Mouse (Mus musculus): ENCODE data around the gene Crim1.

The Crim1 gene

DNA sequence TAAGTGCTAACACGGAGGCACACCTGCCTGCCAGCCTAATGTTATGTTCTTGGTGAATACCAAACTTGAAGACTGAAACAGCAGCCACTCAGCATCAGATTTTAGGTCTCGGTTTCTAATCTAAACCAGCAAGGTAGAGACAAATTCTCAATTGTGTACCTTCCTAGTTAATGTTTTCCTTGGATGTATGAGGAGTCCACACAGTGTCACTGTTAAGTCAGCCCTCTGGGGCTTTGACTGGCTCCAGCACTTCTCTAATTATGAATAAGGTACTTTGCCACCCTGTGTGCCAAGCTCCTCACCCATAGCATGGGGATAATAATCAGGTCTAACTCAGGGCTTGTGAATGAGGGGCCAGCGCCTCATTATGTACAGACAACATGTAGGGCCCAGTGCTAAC is 182.3 kb downstream of the Crim1 start:
- no peak for DNase-seq

GRCm38 (mm10) chr17:78387665-78388064 is 187.6 kb downstream of the Crim1 start:
- no peak for DNase-seq

DNA sequence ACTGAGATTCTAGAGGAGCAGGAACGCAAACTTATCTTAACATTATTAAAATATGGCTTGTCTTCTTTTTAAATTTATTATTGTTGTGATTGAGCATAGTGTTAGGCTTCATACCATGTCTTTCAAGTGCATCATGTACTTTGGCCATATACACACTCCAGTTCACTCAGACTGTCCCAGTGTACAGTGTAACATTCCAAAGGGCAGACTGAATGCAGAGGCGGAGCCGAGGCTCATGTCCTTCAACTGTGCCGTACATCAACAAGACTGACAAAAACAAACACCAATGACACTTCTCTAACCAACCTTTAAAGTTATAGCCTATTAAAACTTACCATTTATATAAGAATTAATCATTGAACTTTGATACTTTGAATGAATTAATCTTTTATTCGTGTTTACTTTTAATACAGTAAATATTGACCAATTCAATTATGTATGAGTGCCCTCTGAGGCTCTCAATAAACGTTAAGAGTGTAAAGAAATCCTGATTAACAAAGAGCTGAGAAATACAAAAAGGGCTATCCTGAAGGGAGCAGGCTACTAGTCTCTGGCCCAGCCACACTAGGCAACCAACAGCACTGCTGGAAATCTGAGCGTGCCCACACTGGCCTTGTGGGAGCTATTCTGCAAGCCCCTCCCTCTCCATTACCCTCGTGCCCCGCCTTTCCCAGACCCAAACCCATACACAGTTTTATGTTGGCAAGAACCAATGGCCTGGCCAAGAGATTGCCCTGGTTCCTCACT is 188.2 kb downstream of the Crim1 start:
- DNase-seq = peak; percentile 62

DNA sequence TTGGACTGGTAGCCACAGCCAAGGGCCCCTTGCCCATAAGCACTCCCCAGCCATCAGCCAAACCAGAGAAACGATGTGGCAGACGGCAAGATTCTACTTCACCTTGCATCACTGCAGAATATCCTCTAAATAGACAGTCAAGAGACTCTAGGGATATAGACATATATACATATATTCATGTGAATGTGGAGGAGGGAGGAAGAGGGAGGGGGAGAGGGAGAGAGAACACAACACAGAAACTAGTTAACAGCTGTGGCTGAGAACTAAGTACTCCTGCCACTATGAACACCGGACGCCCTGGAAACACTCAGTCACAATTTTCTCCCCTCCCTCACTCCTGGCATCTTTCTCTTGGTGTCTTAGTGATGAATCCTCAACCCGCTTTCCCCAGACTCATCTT is 189.5 kb downstream of the Crim1 start:
- no peak for DNase-seq

DNA sequence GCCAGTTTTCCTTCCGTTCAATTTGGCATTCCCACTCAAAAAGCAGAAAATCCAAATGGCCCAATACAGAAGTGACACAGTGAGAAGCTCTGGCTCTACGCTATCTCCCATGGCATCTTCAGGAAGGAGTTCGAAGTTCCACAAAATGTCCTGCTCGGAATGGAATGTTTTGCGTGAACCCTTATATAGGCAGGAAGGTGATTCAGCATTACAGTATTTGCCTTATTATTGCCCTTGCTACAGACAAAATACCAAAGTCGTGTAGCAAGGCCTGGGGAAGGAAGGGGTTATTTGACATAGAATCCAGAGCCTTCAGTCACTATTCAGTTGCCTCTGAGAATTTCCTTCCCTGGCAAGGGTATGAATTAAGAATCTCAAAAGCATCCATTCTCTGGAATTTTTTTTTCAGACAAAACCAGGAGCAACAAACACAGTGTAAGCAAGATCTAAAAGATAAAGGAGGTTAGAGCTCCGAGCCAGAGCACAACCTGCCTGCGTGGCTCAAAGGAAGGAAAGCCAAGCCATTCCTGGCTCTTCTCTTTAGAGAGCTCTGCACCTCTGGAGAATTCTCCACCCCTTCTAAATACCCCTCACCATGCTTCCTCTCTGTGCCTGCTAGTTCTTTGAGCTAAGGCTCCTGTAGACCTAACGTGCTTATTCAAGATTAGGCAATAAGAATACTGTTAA is 192.5 kb downstream of the Crim1 start:
- no peak for DNase-seq

DNA sequence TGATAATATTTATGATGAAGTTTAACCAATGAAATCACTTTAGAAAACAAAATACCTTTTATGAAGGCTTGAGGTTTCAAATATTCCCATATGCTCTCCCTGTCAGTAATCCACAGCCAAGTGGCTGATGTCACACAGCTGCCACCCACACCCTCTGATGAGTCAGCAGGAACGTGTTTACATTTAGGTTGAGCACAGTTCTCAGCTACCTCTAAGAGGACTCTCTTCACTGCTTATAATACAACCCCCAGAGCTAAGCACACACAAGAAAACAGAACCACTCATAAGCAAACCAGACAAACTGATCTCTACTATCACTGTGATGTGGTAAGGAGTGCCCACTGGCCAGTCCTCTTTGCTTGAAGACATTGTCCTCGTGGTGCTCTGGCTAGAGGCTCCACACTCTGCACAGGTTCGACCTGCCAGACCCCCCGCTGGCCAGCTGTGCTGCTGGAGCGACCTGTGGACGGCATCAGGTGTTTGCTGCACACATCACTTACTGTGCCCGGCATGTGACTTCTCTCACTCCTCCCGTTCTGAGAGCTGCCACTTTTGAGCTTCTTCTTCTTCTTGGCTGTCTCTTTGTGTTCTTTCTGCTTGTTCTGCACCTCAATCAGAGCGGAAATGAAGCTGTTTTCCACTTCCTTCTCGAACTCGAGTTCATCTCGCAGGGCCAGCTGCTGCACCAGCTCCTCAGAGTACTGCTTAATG is 200.2 kb downstream of the Crim1 start:
- peak; percentile 52 for DNase-seq

DNA sequence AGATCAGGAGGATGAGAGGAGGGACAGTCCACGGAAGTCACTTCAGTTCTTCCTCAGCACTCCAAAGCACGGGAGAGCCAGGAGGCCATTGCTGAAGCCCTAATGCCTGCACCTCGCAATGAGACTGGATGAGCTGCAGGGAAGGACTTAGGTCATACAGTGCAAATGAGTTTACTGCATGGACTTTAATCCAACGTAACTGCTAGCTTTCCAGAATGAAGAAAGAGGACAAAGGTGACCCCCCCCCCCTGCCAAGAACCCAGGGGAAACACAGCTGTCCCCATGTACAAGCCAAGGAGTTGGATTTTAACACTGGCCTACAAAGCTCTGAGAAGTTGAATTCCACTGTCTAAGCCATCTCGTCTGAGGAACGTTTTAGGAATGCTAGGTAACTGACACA is 201.3 kb downstream of the Crim1 start:
- peak; percentile 67 for DNase-seq

- DNase-seq = no peak
Measured at GRCm38 (mm10) chr17:78401713-78402112, 201.7 kb downstream of the Crim1 start.

DNA sequence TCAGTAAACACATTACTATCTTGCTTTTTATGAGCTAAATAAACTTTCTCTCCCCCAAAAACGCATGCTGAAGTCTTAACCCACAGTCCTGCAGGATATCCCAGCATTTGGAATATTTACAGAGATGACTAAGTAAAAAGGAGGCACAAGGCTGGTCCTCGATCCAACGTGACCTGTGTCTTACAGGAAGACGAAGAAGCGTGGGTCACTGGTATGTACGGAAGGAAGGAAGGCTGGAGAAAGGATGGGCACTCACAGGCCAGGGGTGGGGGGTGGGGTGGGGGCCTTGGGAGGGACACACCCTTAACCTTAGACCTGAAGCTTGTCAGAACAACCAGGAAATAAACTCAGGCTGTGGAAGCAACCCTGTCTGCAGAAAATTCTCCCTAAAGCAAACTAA is 202.1 kb downstream of the Crim1 start:
- peak; percentile 45 for DNase-seq

GRCm38 (mm10) chr17:78403229-78403628 is 203.2 kb downstream of the Crim1 start:
- no peak for DNase-seq

DNA sequence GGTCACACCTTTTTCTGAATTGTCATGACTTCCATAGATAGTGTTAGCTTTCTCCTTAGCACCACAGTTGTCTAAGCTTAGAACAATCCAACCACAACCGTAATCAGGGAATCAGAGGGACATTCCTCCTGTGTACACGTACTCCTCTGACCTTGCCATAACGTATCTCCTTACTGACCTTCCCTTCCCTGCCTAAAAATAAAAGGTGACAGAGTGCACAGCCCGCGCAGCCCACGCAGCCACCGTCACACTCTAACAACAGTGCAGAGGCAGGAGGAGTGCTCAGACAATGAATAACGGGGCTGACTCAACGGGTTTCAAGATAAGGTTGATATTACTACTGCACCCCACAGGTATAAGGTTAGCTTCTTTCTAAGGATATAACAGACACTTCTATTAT is 203.8 kb downstream of the Crim1 start:
- no peak for DNase-seq

DNA sequence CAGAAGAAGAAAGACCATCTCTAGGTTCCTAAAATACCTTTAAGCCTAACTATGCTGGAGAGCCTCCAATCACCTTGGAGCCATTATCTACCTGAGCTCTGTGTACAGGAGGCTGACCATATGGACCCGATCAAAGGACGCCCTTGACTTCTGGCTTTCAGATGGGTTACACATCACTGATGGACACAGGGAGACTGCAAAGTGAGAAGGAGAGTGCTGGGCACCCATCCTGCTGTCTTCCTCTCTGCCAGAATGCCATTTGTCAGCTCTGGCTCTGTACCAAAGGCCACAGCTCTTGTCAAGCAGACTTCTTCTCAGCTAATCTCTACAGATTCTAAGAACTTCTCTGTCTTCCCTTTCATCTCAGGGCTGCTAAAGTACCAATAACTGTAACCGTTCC is 205.3 kb downstream of the Crim1 start:
- DNase-seq = no peak

- no peak for DNase-seq
Measured at GRCm38 (mm10) chr17:78406854-78407253, 206.8 kb downstream of the Crim1 start.

- DNase-seq = peak; percentile 68
Measured at GRCm38 (mm10) chr17:78407581-78407980, 207.5 kb downstream of the Crim1 start.

DNA sequence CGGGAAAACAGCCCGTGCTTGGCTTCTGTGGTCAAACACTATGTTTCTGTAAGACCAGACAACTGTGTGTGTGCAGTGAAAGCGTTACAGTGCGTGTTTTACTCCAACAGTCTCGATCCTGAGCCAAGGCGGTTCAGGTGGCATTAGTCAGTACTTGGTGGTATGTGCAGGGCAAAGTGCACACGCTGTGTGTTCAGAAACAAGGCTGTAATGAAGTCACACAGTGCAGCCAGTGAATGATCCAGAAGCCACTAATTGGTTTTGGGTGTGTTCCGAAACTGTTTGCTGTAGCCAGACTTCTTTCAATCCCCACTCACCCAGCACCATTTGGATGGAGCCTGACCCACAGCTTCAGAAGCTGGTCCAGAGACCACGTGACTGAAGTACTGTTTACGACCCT is 208.3 kb downstream of the Crim1 start:
- no peak for DNase-seq

- DNase-seq = no peak
Measured at GRCm38 (mm10) chr17:78409900-78410299, 209.9 kb downstream of the Crim1 start.

- DNase-seq = no peak
Measured at GRCm38 (mm10) chr17:78415255-78415654, 215.2 kb downstream of the Crim1 start.

DNA sequence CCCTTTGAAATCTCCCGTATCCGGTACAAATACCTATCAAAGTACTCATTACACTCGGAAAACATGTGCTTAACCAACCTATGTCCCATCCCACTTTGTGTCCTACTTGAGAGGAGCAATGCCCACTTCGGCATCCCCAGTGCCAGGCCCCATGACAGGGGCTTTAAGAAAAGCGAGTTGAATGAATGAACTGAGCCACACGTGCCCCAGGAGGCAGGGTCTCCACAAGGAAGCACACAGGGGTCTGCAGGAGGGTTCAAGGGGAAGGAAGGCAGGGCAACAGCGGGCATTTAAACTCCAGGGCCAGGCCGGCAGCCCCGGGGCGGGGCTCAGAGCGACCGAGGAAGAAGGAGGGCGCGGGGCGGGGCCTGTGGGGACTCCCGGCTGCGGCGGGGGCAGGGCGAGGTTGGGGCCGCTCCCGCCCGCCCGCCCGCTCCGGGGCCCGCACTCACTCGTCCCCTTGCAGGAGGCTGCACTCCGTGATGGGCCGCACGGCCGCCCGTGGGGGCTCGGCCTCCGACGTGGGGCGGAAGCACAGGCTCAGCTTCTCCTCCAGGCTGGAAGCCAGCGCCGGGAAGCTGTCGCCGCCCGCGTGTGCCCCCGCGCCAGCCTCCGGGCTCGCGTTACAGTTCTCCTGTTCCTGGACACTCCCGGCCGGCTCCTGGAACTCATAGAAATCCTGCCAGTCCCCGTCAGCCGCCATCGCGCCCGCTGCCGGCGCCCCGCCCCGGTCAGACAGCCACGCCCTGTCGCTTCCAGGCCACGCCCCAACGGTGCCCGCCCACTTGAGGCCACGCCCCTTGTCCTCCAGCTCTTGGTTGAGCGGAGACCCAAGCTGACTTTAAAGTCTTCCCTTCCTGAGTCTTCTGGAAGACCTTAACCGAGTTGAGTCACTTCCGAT is 217.6 kb downstream of the Crim1 start, which contains the start of gene Fez2:
Gene Fez2 (minus strand): TSS at position 772 of the 901 bp plus-strand sequence.
- peak; percentile 97 for DNase-seq

- DNase-seq = no peak
Measured at GRCm38 (mm10) chr17:78419216-78419615, 219.2 kb downstream of the Crim1 start.

DNA sequence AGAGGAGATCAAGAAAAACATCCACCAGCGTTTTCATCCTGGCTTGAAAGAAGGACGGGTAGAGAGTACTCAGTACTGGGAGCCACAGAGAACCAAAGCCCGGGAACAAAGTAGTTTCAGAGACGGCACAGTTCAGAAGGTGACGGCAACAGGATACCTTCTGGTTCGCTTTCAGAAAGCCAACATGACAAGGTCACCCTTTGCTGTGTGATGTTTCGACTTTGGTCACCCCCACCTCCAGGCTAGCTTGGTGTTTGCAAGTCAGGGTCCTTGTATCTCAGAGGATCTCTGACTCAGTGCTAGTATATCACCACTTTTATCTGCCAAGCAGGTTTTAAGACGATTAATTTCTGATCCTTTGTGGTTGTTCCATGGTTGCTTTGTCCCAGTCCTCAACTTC is 225.0 kb downstream of the Crim1 start:
- no peak for DNase-seq
